Mouse (Mus musculus): ENCODE results near the gene Vpreb3.
"Not testable (repeated sequence)": the region's sequence is repeated elsewhere in the genome, so short reads cannot be mapped to it uniquely, and the experiment has no call there.

Gene Vpreb3

DNA sequence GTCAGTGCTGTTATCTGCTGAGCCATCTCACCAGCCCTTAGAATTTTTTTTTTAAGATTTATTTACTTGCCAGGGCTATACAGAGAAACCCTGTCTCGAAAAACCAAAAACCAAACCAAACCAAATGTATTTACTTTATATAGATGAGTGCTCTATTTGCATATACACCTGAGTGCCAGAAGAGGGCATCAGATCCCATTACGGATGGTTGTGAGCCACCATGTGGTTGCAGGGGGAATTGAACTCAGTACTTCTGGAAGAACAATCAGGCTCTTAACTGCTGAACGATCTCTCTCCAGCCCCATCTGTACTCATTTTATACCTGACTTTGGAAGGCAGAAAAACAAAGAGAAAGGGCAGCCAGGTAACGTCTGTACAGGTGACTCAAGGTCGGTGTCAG, 32.4 kb downstream of the Vpreb3 start:
- peak; percentile 62 to 69 for DNase-seq

DNA sequence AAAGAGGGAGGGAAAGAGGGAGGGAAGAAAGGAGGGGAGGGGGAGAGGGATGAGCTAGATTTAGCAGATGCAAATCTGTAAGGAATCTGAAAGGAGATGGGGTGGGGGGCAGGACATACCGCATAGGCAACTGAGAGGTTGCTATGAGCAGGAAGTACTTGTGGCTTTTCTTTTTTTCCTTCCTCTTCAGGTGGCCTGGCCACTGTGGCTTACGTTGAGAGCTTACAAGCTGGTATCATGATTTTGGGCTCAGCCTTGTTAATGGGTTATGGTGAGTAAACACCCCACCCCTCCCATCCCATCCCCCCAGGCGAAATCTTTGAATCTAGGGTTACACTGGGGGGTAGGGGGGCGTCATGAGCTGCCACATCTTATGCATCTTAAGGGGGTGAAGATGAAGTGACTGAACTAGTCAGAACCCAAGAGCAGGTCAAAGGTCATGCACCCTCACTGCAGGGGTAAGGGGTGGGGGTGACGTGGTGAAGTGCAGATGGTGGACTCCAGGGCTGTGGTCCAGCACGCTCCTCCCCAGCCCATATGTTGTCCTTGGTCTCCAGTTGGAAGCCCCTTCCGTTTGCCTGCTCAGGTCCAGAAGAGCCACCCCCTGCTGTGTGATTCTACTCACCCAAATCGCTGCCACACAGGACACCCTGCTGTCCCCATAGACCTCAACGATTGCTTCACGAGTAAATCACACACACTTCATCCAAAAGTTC, 35.4 kb downstream of the Vpreb3 start:
- peak; percentile 13 to 14 for DNase-seq

DNA sequence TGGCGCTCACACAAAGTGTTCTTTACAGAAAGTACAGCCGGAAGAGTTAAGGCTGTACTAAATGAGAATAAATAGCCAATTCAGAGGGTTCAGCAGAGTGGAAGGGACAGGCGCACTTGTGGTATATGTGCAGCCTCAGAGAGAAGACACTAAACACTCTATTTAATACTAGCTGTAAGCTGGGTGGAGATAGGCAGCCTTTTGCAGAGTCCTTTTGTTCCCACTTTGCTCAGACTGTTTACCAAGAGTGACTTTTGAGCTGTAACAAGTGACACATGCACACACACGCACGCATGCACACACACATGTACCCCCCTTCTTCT, 35.9 kb downstream of the Vpreb3 start:
- no peak for DNase-seq

DNA sequence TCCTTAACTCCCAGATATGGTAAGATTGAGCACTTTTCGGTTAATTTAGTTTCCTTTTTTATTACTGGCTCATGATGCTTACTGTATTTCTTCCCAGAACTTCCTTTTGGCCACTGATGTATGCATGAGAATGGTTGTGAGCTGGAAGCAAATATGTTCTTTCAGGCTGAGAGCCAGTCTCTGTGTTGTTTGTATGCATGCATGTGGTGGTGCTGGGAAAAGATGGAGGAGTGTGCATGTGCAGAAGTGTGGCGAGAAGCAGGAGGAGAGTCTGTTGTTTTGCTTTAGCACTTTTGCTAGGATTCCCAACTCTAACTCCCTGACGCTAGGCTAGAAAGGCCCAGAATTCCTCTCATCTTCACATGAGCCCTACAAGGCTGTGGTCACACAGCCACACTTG, 36.6 kb downstream of the Vpreb3 start:
- DNase-seq = no peak

DNA sequence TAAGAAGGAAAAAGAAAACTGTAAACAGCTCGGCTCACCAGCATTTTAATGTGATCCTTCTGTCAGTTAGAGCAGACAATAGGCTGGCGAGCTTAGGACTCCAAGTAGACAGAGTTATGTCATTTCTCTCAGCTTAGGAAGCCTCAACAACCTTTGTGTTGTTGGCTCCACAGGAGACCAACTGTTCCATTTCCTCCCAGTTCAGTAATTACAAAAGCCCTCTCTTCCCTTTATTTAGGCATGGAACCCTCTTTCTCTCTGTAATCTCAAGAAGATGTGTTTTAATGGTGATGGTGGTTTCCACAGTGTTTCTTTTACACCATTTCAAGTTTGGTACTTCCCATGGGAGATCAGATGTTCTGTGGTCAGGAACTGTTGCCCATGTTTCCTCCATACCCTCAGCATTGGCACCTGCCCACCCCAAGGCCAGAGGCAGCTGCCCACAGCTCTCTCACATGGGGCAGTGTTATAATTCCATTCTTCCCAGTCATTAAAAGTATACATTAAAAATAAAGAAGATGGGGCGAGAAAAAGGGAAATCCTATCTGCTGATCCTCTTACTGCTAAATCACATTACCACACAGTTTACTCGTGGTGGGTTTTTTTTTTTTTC, 47.7 kb downstream of the Vpreb3 start:
- DNase-seq = no peak

DNA sequence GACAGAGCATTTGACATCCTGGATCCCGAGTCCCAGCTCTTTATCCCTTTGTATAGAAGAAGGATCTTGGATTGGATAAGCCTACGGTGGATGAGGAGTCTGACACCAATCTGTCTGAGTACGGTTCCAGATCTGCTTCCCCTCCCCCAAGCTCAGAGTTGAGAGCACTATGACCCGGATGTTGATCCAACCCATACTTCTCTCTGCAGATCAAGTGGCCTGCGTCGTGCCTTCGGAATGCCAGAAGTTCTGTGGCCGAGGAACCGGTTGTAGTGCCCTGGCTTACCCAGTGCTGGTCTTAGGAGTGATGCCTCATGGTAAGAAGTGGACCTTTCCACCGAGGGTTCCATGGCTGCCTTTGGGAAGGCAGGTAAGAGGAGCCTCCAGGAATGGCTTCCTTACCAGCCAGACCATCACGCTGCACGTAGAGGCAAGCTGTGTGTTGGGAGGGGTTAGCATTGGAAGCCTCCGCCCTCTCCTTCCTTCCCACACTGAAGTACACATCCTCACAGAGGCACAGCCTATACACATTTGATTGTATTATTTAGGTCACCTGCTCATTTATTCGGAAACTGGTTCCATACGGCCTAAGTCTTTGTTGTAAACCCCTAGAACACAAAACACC, 50.9 kb downstream of the Vpreb3 start:
- DNase-seq = no peak

DNA sequence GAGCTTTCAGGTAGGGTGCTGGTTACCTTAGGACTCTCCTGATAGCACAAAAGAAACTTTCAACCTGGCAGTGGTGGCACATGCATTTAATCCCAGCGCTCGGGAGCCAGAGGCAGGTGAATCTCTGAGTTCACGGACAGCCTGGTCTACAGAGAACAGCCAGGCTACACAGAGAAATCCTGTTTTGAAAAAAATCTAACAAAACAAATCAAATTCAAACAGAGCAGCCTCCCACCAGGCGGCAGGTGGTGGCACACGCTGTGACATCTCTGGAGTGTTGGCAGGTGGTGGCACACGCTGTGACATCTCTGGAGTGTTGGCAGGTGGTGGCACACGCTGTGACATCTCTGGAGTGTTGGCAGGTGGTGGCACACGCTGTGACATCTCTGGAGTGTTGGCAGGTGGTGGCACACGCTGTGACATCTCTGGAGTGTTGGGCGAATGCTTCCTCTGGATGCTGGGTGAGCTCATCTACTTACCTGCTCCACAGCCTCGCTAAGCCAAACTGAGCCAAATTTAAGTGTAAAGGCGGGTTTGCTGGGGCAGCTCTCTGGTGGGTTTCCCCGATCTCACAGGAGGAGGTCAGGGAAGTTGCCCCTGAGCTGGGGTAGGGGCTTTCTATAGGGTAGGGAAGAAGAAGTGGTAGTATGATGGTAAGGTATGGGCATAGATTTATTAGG, 51.8 kb downstream of the Vpreb3 start:
- not testable (repeated sequence) for DNase-seq

DNA sequence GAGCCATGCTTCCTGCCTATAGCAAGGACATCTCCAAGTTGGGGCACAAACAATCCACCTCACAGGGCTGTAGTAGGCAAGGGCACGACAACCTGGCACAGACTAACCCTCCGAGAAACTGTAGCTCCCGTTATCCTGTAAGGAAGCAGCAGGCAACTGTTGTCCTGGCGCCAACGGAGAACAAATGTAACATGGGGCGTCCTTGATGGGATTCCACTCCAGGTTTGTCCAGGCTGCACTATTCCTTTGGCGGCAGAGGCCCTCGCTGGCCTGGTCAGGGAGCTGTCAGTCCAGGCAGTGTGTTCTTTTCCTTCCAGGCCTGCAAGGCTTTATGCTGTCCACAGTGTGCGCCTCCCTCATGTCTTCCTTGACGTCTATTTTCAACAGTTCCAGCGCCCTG, 52.6 kb downstream of the Vpreb3 start:
- no peak for DNase-seq

DNA sequence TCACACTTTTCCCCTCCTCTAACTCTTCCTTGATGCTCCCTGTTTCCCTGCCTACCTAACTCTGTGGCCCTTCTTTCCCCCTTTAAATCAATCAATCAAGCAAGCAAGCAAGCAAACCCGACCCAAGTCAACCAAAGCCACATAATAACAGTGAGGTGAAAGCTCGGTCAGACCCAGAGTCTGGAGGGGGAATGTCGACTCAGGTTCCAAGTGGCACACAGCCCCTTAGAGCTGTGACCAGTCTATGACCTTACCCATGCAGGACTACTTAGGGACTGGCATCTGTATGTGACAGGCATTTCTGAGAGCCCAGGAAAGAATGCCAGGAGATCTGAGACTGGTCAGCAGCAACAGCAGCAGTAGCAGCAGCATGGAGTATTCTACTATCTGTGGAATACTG, 53.5 kb downstream of the Vpreb3 start:
- DNase-seq = no peak

Data from B cell, adult 2 months (primary cell).